Mouse (Mus musculus) testis, adult 2 months (tissue): ENCODE results near the gene Tenm4. TPM values are rescaled to one million over a fixed set of nuclear protein-coding genes. Genes with fewer than 3 reads are reported as not detected.

Experiments
- H3K27ac ChIP-seq: fragments of 200-500 bp; 2 replicates; pipeline ENCODE4 v1.5.1; 2012; ENCODE audit warnings: low read depth, low read length; ENCODE audit not compliant: control insufficient read depth, insufficient read depth
- H3K27me3 ChIP-seq: fragments of 200-500 bp; 2 replicates; pipeline ENCODE4 v1.6.1; 2012; ENCODE audit warnings: mild to moderate bottlenecking, low read length, moderate library complexity; ENCODE audit not compliant: control insufficient read depth, insufficient read depth
- H3K36me3 ChIP-seq: fragments of 200-500 bp; 2 replicates; pipeline ENCODE4 v1.6.1; 2012; ENCODE audit warnings: mild to moderate bottlenecking, low read length; ENCODE audit not compliant: control insufficient read depth, insufficient read depth
- H3K4me1 ChIP-seq: fragments of 200-500 bp; 2 replicates; pipeline ENCODE4 v1.6.1; 2012; ENCODE audit warnings: low read length; ENCODE audit not compliant: control insufficient read depth, insufficient read depth
- H3K4me3 ChIP-seq: fragments of 200-500 bp; 2 replicates; pipeline ENCODE4 v1.5.1; 2012; ENCODE audit warnings: low read depth, mild to moderate bottlenecking, low read length, moderate library complexity, mixed read lengths; ENCODE audit not compliant: control insufficient read depth
- CTCF ChIP-seq: fragments of 200-500 bp; IDR thresholded peaks from 2 replicates; pipeline ENCODE4 v1.5.1; 2012; ENCODE audit warnings: low read depth, mild to moderate bottlenecking, inconsistent platforms, low read length, moderate library complexity; ENCODE audit not compliant: control insufficient read depth, insufficient read depth, insufficient replicate concordance
- POLR2A ChIP-seq: fragments of 200-500 bp; IDR thresholded peaks from 2 replicates; pipeline ENCODE4 v1.6.1; 2012; ENCODE audit warnings: low read depth, mild to moderate bottlenecking, inconsistent platforms, low read length, moderate library complexity; ENCODE audit not compliant: control insufficient read depth
- polyA plus RNA-seq: library from polyadenylated mRNA; depleted of rRNA; stranded (reverse); fragments of >200 nt; gene quantifications from 2 replicates; pipeline ENCODE4 v1.2.3, GENCODE M21; 2012

The Tenm4 gene
- polyA plus RNA-seq, 1 experiment = 2.3 TPM

DNA sequence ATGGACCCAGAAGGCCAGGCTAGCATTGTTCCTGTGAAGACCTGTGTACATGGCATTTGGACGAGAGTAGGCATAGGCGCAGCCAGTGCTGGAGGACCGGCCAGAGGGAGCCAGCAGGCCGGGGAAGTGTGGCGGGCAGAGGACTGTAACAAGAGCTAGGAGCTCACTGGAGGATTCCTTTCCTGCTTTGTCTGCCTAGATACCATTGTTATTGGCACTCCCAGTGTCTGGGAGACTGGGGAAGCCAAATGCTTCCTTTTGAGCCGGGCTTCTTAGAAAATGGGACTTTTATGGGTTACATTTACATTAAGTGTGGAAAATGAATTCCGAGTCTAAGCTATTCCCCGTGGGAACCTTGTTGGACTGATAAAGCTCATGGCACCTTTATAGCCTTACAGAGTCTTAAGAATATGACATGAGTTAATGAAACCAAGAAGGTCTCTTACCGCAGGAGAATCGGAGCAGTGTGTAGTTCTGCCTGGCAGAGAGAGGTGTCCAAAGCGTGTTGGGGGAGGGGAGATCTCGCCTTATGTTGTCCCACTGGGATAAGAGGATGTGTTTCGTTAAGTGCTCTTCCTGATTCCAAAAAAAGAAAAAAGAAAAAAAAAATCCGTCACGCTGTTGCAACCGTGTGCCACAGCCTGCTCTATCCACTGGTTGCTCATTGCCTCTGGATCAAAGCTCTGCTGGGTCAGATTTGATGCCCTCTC, 737.1 kb downstream of the Tenm4 start:
- no peak overlapping the region for H3K27ac ChIP-seq
- no peaks in the 10 kb centered on the region for H3K27me3 ChIP-seq
- H3K4me1 ChIP-seq = no peaks in the 10 kb centered on the region
- no peaks in the 10 kb centered on the region for H3K36me3 ChIP-seq
- no peak overlapping the region for H3K4me3 ChIP-seq
- no peak for TF ChIP-seq CTCF

DNA sequence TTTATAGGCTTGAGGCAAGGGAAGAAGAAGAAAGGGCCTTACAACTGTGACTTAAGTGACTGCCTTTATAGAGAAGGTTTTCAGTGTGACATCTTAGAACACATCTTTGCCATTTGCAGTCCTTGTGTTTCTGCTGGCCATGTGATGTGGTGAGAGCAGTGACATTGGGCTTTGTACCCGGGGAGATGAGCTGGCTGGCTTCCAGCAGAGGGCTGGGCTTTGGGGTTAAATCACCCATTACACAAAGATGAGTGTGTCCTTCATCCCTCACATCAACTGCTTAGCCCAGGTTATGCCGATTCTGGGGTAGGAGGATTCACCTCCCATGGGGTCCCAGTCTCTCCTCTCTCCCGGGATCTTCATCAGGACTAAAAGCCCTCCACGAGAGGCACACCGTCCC, 738.8 kb downstream of the Tenm4 start:
- Histone ChIP-seq H3K36me3 (no peaks in the 10 kb centered on the region), H3K27ac (no peak overlapping the region), H3K4me3 (no peak overlapping the region), H3K27me3 (no peaks in the 10 kb centered on the region), H3K4me1 (no peaks in the 10 kb centered on the region)
- no peak for TF ChIP-seq POLR2A
- TF ChIP-seq CTCF = no peak

DNA sequence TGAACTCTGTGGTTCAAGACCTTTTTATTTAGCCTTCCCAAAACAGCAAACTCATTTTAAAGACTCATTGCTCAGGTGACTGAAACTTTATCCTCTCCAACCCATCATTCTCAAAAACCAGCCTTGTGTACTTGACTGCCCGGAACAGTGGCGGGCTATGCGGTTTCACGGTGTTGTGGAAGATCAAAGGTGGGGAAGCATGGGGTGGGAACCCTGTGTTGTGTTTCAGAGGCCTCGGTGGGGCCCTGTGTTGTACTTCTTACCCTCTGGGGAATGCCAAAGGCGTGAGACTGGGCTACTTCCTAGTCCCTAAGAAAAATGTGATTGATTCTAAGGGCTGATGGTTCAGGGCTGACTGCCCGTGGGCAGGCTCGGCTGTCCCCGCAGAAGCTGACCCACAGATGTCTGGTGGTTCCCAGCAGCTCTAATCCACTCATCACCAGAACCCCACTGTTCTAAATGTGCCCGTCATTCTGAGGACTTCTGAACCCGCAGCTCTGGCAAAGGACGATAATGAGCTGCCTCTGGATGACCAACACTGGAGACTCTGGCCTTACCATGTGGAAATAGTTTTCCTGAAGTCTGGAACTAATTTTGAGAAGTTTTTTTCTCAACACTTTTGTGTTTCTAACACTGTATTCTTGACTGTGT, 739.4 kb downstream of the Tenm4 start:
- H3K4me1 ChIP-seq = no peaks in the 10 kb centered on the region
- H3K4me3 ChIP-seq = no peak overlapping the region
- H3K36me3 ChIP-seq = no peaks in the 10 kb centered on the region
- no peak overlapping the region for H3K27ac ChIP-seq
- TF ChIP-seq POLR2A (no peak), CTCF (no peak)
- no peaks in the 10 kb centered on the region for H3K27me3 ChIP-seq

DNA sequence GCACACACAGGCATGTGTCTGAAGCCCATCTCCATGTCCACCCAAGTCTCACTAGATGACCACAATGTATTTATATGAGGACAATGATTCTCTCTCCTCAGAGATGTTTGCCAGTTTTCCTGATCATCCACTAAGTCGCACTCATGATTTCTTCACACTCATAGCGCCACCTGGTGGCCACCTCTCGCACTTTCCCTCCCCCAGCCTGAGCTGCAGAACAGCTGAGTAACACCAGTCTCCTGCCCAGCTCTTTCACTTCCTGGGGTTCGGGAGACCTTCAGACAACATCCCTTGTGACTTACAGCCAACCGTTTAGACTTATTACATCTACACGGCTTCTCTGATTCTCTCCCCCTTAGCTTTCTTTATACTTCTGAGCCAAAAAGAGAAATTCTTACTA, 743.0 kb downstream of the Tenm4 start:
- Histone ChIP-seq H3K36me3 (no peaks in the 10 kb centered on the region), H3K27me3 (no peaks in the 10 kb centered on the region), H3K4me1 (no peaks in the 10 kb centered on the region), H3K27ac (no peak overlapping the region), H3K4me3 (no peak overlapping the region)
- TF ChIP-seq CTCF (peak; percentile 96), POLR2A (no peak)

DNA sequence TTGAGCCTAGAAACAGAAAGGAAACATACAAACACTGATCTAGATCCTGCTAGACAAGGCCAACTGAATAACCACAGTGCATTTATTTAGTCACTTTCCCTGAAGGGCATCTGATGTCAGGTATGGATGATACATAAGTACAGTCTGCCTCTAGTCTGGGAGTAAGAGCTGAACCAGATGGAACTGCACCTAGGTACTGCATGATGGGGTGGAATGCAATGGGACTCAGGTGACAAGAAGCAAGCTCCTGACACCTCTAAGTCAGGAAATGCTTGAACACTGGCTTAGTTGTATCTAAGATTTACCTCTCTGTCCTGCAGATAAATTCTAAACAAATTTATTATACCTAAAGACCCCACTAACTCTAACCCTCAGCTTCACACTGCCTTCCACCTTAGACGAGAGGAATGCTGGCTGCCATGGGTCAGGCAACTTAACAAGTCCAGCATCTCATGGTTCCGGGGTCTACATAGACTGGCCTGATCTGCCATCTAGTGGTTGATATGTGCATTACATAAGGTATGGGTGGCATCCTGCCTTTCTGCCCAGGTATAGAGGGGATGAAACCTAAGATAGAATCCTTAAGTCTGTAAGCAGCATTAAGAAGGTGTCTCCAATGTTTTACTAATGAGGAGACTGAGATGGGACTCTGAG, 744.5 kb downstream of the Tenm4 start:
- TF ChIP-seq POLR2A (no peak), CTCF (peak; percentile 65; the same call in 1 of the 2 replicates)
- no peaks in the 10 kb centered on the region for H3K4me1 ChIP-seq
- no peaks in the 10 kb centered on the region for H3K36me3 ChIP-seq
- no peak overlapping the region for H3K27ac ChIP-seq
- H3K4me3 ChIP-seq = no peak overlapping the region
- no peaks in the 10 kb centered on the region for H3K27me3 ChIP-seq

DNA sequence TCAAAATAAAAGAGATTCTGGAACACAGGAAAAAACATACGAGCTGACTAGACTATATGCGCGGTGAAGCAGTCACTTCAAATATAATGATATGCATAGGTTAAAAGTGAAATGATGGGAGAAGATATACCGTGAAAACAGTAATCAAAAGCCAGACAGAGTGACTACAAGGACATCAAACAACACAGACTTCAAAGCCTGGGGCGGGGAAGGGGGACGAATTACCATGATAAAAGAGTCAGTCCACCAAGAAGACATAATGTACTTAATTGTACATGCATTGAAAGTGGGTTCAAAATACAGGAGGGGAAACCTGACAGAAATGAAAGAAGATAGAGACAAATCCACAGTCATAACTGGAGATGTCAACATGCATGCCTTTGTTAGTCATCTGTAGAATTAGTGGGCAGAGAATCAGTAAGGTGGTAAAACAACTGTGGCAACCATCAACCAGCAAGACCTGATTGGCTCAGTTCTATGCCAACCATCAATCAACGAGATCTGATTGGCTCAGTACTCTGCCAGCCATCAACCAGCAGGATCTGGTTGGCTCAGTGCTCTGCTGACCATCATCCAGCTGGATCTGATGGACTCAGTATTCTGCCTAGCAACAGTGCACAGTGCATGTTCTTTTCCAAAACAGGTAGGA, 749.5 kb downstream of the Tenm4 start:
- Histone ChIP-seq H3K27me3 (no peaks in the 10 kb centered on the region), H3K4me1 (no peaks in the 10 kb centered on the region), H3K4me3 (no peak overlapping the region), H3K36me3 (no peaks in the 10 kb centered on the region), H3K27ac (no peak overlapping the region)
- TF ChIP-seq CTCF (no peak), POLR2A (no peak)

DNA sequence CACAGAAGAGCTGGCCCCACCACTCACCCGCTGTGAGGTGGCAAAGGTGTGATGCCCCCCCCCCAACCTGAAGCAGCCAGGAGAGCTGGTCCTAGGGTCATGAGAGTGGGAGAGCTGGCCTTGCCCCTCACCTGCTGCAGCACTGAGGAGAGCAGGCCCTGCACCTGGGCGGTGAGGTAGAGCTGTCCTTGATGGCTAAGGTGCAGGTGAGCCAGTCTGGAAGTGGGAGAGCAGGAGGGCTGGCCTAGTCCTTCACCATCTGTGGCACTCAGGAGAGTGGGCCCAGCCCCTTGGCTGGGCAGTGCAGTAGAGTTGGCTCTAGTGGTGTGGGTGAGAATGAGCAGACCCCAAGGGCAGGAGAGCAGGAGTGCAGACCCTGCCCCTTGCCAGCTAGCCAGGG, 751.9 kb downstream of the Tenm4 start:
- no peaks in the 10 kb centered on the region for H3K36me3 ChIP-seq
- no peaks in the 10 kb centered on the region for H3K4me1 ChIP-seq
- TF ChIP-seq POLR2A (no peak), CTCF (no peak)
- no peak overlapping the region for H3K4me3 ChIP-seq
- no peak overlapping the region for H3K27ac ChIP-seq
- H3K27me3 ChIP-seq = no peaks in the 10 kb centered on the region
